Mouse (Mus musculus): Measurements from ENCODE around the gene Sema7a.

- TF ChIP-seq CTCF (IDR thresholded peaks at IDR 0.05; ENCODE audit: low read depth, low read length) (no peak), POLR2A (IDR thresholded peaks at IDR 0.05; ENCODE audit: extremely low read depth, insufficient read depth, low read length) (no peak)
These were observed 8.6 kb upstream of the Sema7a start for GRCm38 (mm10) chr9:57931166-57931767.

All from liver, adult 2 months (tissue).